Comparison of ENCODE assay signal across 12 mouse cellular contexts in genomic region chr10:7019781-7020386, GRCm38 (mm10). TPM values are rescaled to one million over a fixed set of nuclear protein-coding genes. Genes with fewer than 3 reads are reported as not detected.
DNase-seq lines count a peak whose midpoint lies in the region; ATAC-seq lines count a peak whose summit lies in the region.
"Had no signal": no experiment of that assay in that cellular context is flagged by ENCODE, and none has a peak within 500 bp of the region (broad histone marks: within the 10 kb centered on the region; RNA-seq: fewer than 3 reads in every experiment).

No protein-coding gene starts in this region.

- H3K36me3 ChIP-seq in kidney, embryonic 15.5 days: no peaks in the 10 kb centered on the region
- H3K36me3 ChIP-seq in stomach, embryonic 15.5 days: no peaks in the 10 kb centered on the region
- H3K36me3 ChIP-seq in intestine, embryonic 15.5 days: no peaks in the 10 kb centered on the region
- no peaks in the 10 kb centered on the region for H3K36me3 ChIP-seq in midbrain, embryonic 11.5 days (ENCODE audit: control insufficient read depth, insufficient read depth, low read length)

- no peak overlapping the region for H3K27ac ChIP-seq in kidney, embryonic 15.5 days
- H3K27ac ChIP-seq in stomach, embryonic 15.5 days: peak overlapping the region; percentile 18
- no peak overlapping the region for H3K27ac ChIP-seq in intestine, embryonic 15.5 days
- no peak overlapping the region for H3K27ac ChIP-seq in midbrain, embryonic 11.5 days (ENCODE audit: low read depth, low read length)

- H3K9me3 ChIP-seq in kidney, embryonic 15.5 days (replicated peaks): no peaks in the 10 kb centered on the region
- H3K9me3 ChIP-seq in stomach, embryonic 15.5 days: no peaks in the 10 kb centered on the region
- no peaks in the 10 kb centered on the region for H3K9me3 ChIP-seq in intestine, embryonic 15.5 days
- H3K9me3 ChIP-seq in midbrain, embryonic 11.5 days (ENCODE audit: control insufficient read depth, low read length): no peaks in the 10 kb centered on the region

- ATAC-seq in kidney, embryonic 15.5 days (replicated peaks; ENCODE audit: low FRiP score): peak; percentile 56; the same call in 1 of the 2 replicates
- peak; percentile 56; the same call in 1 of the 2 replicates for ATAC-seq in stomach, embryonic 15.5 days (ENCODE audit: insufficient read depth, low FRiP score, low read depth)
- ATAC-seq in intestine, embryonic 15.5 days: no peak
- no peak for ATAC-seq in midbrain, embryonic 11.5 days (ENCODE audit: low FRiP score)
- ATAC-seq: forebrain, embryonic 16.5 days had no signal

- H3K4me2 ChIP-seq in kidney, embryonic 15.5 days: no peak overlapping the region
- H3K4me2 ChIP-seq in stomach, embryonic 15.5 days: no peak overlapping the region
- H3K4me2 ChIP-seq in intestine, embryonic 15.5 days (replicated peaks): no peak overlapping the region
- no peak overlapping the region for H3K4me2 ChIP-seq in midbrain, embryonic 11.5 days

- no peak overlapping the region for H3K9ac ChIP-seq in kidney, embryonic 15.5 days
- no peak overlapping the region for H3K9ac ChIP-seq in stomach, embryonic 15.5 days
- no peak overlapping the region for H3K9ac ChIP-seq in intestine, embryonic 15.5 days
- no peak overlapping the region for H3K9ac ChIP-seq in midbrain, embryonic 11.5 days (ENCODE audit: low read length)

- WGBS in kidney, embryonic 15.5 days: 50% methylated on average over 7 of the region's 7 CpGs
- WGBS in stomach, embryonic 15.5 days: 41% methylated on average over 7 of the region's 7 CpGs
- 54% methylated on average over 7 of the region's 7 CpGs for WGBS in intestine, embryonic 15.5 days
- WGBS in midbrain, embryonic 11.5 days: 77% methylated on average over 7 of the region's 7 CpGs

- DNase-seq in adrenal gland, postnatal 36 days: peak; percentile 3 to 14
- no peak for DNase-seq in adrenal gland, postnatal 25 days
- DNase-seq in ovary, postnatal 14 days (ENCODE audit: low spot score): peak; percentile 9
- no peak for DNase-seq in ovary, adult 18-20 months (ENCODE audit: low spot score)
- no peak for DNase-seq in midbrain, embryonic 11.5 days (ENCODE audit: low spot score, missing footprints)
- DNase-seq: liver had no signal

- H3K27me3 ChIP-seq in kidney, embryonic 15.5 days: no peaks in the 10 kb centered on the region
- H3K27me3 ChIP-seq in stomach, embryonic 15.5 days (replicated peaks): no peaks in the 10 kb centered on the region
- H3K27me3 ChIP-seq in intestine, embryonic 15.5 days (replicated peaks): no peaks in the 10 kb centered on the region
- H3K27me3 ChIP-seq in midbrain, embryonic 11.5 days (ENCODE audit: control insufficient read depth, insufficient read depth, low read length): no peaks in the 10 kb centered on the region

- no peak overlapping the region for H3K4me3 ChIP-seq in kidney, embryonic 15.5 days (replicated peaks)
- H3K4me3 ChIP-seq in stomach, embryonic 15.5 days (replicated peaks): no peak overlapping the region
- no peak overlapping the region for H3K4me3 ChIP-seq in intestine, embryonic 15.5 days (replicated peaks)
- H3K4me3 ChIP-seq in midbrain, embryonic 11.5 days (ENCODE audit: low read depth, low read length): no peak overlapping the region

- 0 out of 2 replicates have a peak, but pooled peaks cover 4% of the 10 kb centered on the region for H3K4me1 ChIP-seq in kidney, embryonic 15.5 days
- no peaks in the 10 kb centered on the region for H3K4me1 ChIP-seq in stomach, embryonic 15.5 days
- H3K4me1 ChIP-seq in intestine, embryonic 15.5 days (replicated peaks): no peaks in the 10 kb centered on the region
- H3K4me1 ChIP-seq in midbrain, embryonic 11.5 days (ENCODE audit: control insufficient read depth, insufficient read depth, low read length): no peaks in the 10 kb centered on the region

RNA-seq across cellular contexts. Expression of gene Ipcef1, which starts 32.4 kb away (rescaled TPM):
- total RNA-seq in adrenal gland, postnatal 36 days (2021): under 1 TPM; 0.43 to 0.46 TPM
- total RNA-seq in adrenal gland, postnatal 25 days (2021): 0.39 and 0.71 TPM in 2 replicates
- polyA plus RNA-seq in kidney, embryonic 15.5 days (2015; fragmentation: Nextera tagmentation; extraction: Ambion mirVana): 1.9 and 2.9 TPM in 2 replicates
- 0.51 and 0.81 TPM in 2 replicates for polyA plus RNA-seq in stomach, embryonic 15.5 days (2015; fragmentation: Nextera tagmentation; extraction: Ambion mirVana)
- 0.19 and 0.23 TPM in 2 replicates for polyA plus RNA-seq in intestine, embryonic 15.5 days (2015; fragmentation: Nextera tagmentation; extraction: Ambion mirVana)
- 0.26 and 0.63 TPM in 2 replicates for polyA plus RNA-seq in midbrain, embryonic 11.5 days (2014; fragmentation: Nextera tagmentation; extraction: Ambion mirVana)
- total RNA-seq: MEL had no signal
- polyA plus RNA-seq: intestine, embryonic 14.5 days had no signal

Comparison
In these comparisons a context has a peak if more than half of its experiments do, and no peak if none do; other contexts are left out.
1. DNase-seq: peak in adrenal gland, postnatal 36 days (2 of 2) and ovary, postnatal 14 days (single experiment); none in adrenal gland, postnatal 25 days (single experiment), ovary, adult 18-20 months (single experiment) and midbrain, embryonic 11.5 days (single experiment).
2. ATAC-seq: peak in kidney, embryonic 15.5 days (single experiment) and stomach, embryonic 15.5 days (single experiment); none in intestine, embryonic 15.5 days (single experiment) and midbrain, embryonic 11.5 days (single experiment).